Mouse (Mus musculus): Measurements from ENCODE around the gene Jmjd8.

DNA sequence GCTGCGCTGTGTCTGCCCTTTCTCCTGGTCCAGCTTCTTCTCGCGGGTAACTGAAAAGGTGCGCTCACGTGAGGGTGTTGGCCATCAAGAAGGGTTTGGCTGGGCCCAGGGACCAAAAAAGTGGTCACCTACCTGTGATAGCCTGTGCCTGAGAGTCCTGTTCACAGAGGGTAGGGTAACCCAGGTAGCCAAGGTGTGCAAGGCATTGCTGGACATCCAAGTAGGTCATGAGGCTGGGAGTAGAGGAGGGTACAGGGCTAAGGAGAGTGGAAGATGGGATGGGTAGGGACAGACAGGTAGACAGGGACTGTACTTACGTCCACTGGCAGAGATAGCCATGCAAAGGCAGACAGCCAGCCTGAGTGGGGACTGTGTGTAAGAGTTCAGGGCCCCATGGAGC lies 11.9 kb downstream of the Jmjd8 start:
- TF ChIP-seq POLR2A (IDR thresholded peaks at IDR 0.05; ENCODE audit: insufficient read length, low read depth) (no peak), MYOD1 (IDR thresholded peaks at IDR 0.05; ENCODE audit: control insufficient read depth in 1 of 3, insufficient read length in 2 of 3, low read depth in 2 of 3) (no peak), POLR2AphosphoS2 (IDR thresholded peaks at IDR 0.05; ENCODE audit: insufficient read length, low read depth) (no peak), USF1 (IDR thresholded peaks at IDR 0.05; ENCODE audit: low read depth) (no peak), MAX (IDR thresholded peaks at IDR 0.05; ENCODE audit: low read depth) (no peak), TCF12 (IDR thresholded peaks at IDR 0.05; ENCODE audit: insufficient read depth, poor library complexity, severe bottlenecking) (no peak), SRF (IDR thresholded peaks at IDR 0.05; ENCODE audit: control insufficient read depth, insufficient read length, low read depth) (no peak), REST (IDR thresholded peaks at IDR 0.05; ENCODE audit: insufficient read depth, insufficient read length) (no peak), E2F4 (IDR thresholded peaks at IDR 0.05; ENCODE audit: insufficient read depth) (no peak)

All from myocyte (in vitro differentiated cells).